Mouse (Mus musculus) liver, embryonic 14.5 days (tissue): ENCODE measurements around the gene Gm10037.

Experiments used
- CTCF ChIP-seq: IDR thresholded peaks from 2 replicates; pipeline ENCODE4 v1.5.1; 2016; ENCODE audit warnings: antibody characterized with exemption, low read depth, control low read depth
- EP300 ChIP-seq: IDR thresholded peaks from 2 replicates; pipeline ENCODE4 v1.6.1; 2016; ENCODE audit warnings: antibody characterized with exemption, low read depth

DNA sequence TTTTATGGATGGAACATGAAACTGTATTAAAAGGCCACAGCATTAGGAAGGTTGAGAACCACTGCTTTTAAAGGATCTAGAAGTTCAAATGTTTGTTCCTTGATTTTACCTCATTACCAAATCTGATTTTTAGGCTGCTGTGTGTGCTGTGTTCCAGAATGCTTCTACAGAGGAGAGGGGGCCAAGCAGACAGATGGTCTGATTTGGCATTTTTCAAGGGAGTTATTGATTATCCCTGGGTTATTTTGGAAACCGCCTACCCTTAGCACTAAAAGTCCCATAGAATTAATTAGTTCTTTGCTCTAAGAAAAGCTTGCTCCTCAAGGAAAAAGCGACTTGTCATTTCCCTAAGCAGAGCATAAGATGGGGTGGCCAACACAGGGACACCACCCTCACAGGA lies 23.1 kb downstream of the Gm10037 start:
- TF ChIP-seq CTCF (no peak), EP300 (no peak)
